Mouse (Mus musculus): Measurements from ENCODE around the gene Phyhd1.

DNA sequence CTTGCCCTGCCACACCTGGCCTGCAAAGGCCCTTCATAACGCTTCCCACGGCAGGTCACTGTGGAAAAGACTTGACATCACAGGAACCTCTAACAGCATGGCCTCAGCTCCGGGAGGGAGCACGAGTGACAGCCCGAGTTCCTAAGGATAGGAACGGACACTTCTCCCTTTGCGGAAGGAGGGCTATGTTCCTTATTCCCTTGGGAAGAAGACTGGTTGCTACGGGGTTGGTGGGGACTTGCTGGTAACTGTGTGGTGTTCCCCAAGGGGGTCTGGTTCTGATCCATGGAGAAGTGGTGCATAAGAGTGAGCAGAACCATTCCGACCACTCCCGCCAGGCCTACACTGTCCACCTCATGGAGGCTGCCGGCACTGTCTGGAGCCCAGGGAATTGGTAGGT, 14.7 kb downstream of the Phyhd1 start, which contains the start of gene Gm28038:
- TF ChIP-seq POLR2A (IDR thresholded peaks at IDR 0.05; ENCODE audit: low read depth, low read length) (no peak), CTCF (IDR thresholded peaks at IDR 0.05; ENCODE audit: borderline replicate concordance, insufficient read depth, low read length) (no peak)

Data from embryonic fibroblast, embryonic 13.5 days (primary cell).